Mouse (Mus musculus) olfactory bulb, adult 2 months (tissue): ENCODE data around the gene Gm20696.

Source experiments
- CTCF ChIP-seq: fragments of 200-500 bp; IDR thresholded peaks from 2 replicates; pipeline ENCODE4 v1.5.1; 2012; ENCODE audit warnings: low read depth, mild to moderate bottlenecking, low read length, moderate library complexity; ENCODE audit not compliant: insufficient read depth
- POLR2A ChIP-seq: fragments of 200-500 bp; IDR thresholded peaks from 2 replicates; pipeline ENCODE4 v1.6.1; 2012; ENCODE audit warnings: mild to moderate bottlenecking, low read depth, low read length, moderate library complexity; ENCODE audit not compliant: insufficient read depth

- TF ChIP-seq CTCF: no peak
- TF ChIP-seq POLR2A: no peak
These were observed 5.2 kb upstream of the Gm20696 start for GRCm38 (mm10) chr6:99671768-99672167.
